Comparison of ENCODE assay signal across 16 mouse cellular contexts in the genomic region with DNA sequence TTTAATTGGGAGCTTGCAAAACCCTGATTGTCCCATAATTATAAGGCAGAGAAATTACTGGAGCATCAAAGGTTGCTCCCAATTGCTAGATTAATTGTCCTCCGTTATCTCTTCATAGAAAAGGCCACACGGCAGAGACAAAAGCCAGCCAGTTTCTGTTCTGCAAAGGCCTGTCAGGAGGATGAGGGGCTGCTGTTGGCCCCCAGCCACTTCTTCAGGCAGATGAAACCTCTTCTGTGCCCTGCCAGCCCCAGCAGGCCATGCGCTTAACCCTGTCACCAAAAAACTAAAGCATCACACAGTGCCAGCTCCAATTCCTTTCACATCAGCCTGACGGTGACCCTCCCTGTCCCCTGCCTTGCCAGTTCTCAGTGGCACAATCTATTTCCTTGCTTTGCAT.
DNase-seq lines count a peak whose midpoint lies in the region; ATAC-seq and TF ChIP-seq lines count a peak whose summit lies in the region.
"Had no signal": no experiment of that assay in that cellular context is flagged by ENCODE, and none has a peak within 500 bp of the region (broad histone marks: within the 10 kb centered on the region; RNA-seq: fewer than 3 reads in every experiment).

No protein-coding gene starts in this region.

- no peak for ATAC-seq in forebrain, embryonic 13.5 days
- ATAC-seq in forebrain, embryonic 12.5 days (ENCODE audit: low FRiP score): no peak

- no peak for TF ChIP-seq POLR2A in brain, embryonic 14.5 days (IDR thresholded peaks at IDR 0.05; ENCODE audit: borderline replicate concordance, extremely low read depth, insufficient read depth, insufficient read length, poor library complexity, severe bottlenecking)

- H3K4me1 ChIP-seq in forebrain, embryonic 13.5 days: peaks cover 35% of the 10 kb centered on the region
- peaks cover 35% of the 10 kb centered on the region for H3K4me1 ChIP-seq in forebrain, embryonic 12.5 days
- peaks cover 65% of the 10 kb centered on the region for H3K4me1 ChIP-seq in limb, embryonic 10.5 days
- H3K4me1 ChIP-seq: liver, embryonic 13.5 days; megakaryocyte, embryonic 14.5 days had no signal

- 20% methylated on average over 4 of the region's 4 CpGs for WGBS in forebrain, embryonic 13.5 days
- 42% methylated on average over 4 of the region's 4 CpGs for WGBS in forebrain, embryonic 12.5 days
- 43% methylated on average over 4 of the region's 4 CpGs for WGBS in limb, embryonic 10.5 days

- no peak overlapping the region for H3K4me2 ChIP-seq in forebrain, embryonic 13.5 days
- no peak overlapping the region for H3K4me2 ChIP-seq in forebrain, embryonic 12.5 days
- H3K4me2 ChIP-seq: liver, embryonic 13.5 days had no signal

- H3K36me3 ChIP-seq in forebrain, embryonic 13.5 days (ENCODE audit: poor library complexity, severe bottlenecking): no peaks in the 10 kb centered on the region
- H3K36me3 ChIP-seq in forebrain, embryonic 12.5 days (replicated peaks): no peaks in the 10 kb centered on the region
- no peaks in the 10 kb centered on the region for H3K36me3 ChIP-seq in limb, embryonic 10.5 days
- H3K36me3 ChIP-seq: liver, embryonic 13.5 days had no signal

- H3K9me3 ChIP-seq in forebrain, embryonic 13.5 days (replicated peaks): no peaks in the 10 kb centered on the region
- no peaks in the 10 kb centered on the region for H3K9me3 ChIP-seq in forebrain, embryonic 12.5 days
- no peaks in the 10 kb centered on the region for H3K9me3 ChIP-seq in limb, embryonic 10.5 days (replicated peaks)
- H3K9me3 ChIP-seq: liver, embryonic 13.5 days; megakaryocyte, embryonic 14.5 days had no signal

- H3K9ac ChIP-seq in forebrain, embryonic 13.5 days: 0 out of 2 replicates have a peak overlapping the region, but pooled peaks have one; percentile 9
- no peak overlapping the region for H3K9ac ChIP-seq in forebrain, embryonic 12.5 days
- H3K9ac ChIP-seq: liver, embryonic 13.5 days had no signal

- no peak for TF ChIP-seq CTCF in brain, embryonic 14.5 days (IDR thresholded peaks at IDR 0.05; ENCODE audit: borderline replicate concordance, extremely low read depth, insufficient read depth, insufficient read length)
- TF ChIP-seq CTCF in layer of hippocampus, adult 2 months (conservative IDR thresholded peaks at IDR 0.05): no peak

- no peaks in the 10 kb centered on the region; the same call in 1 of the 2 replicates for H3K27me3 ChIP-seq in forebrain, embryonic 13.5 days
- peaks cover 12% of the 10 kb centered on the region for H3K27me3 ChIP-seq in forebrain, embryonic 12.5 days
- peaks cover 6% of the 10 kb centered on the region for H3K27me3 ChIP-seq in limb, embryonic 10.5 days (ENCODE audit: low read depth, poor library complexity, severe bottlenecking)
- H3K27me3 ChIP-seq: liver, embryonic 13.5 days had no signal

- H3K4me3 ChIP-seq in forebrain, embryonic 13.5 days: no peak overlapping the region
- no peak overlapping the region for H3K4me3 ChIP-seq in forebrain, embryonic 12.5 days (replicated peaks)
- no peak overlapping the region for H3K4me3 ChIP-seq in limb, embryonic 10.5 days
- no peak overlapping the region for H3K4me3 ChIP-seq in layer of hippocampus, adult 2 months
- H3K4me3 ChIP-seq: liver, embryonic 13.5 days; megakaryocyte, embryonic 14.5 days had no signal

- peak; percentile 64 for DNase-seq in left cerebral cortex, postnatal 4 days
- no peak for DNase-seq in left cerebral cortex, postnatal 36 days (ENCODE audit: low spot score in 2 of 2)
- peak; percentile 61 for DNase-seq in brain, embryonic 14.5 days (ENCODE audit: low read depth)
- DNase-seq in limb, embryonic 10.5 days (ENCODE audit: low spot score): no peak
- no peak for DNase-seq in natural killer cell, adult 2 months (ENCODE audit: low spot score in 2 of 2)
- no peak for DNase-seq in layer of hippocampus, adult 2 months (ENCODE audit: low spot score in 2 of 2)
- DNase-seq: B cell, adult 2 months; gastrocnemius, postnatal 25 days; heart, postnatal 14 days; layer of hippocampus, postnatal 36 days; liver, embryonic 13.5 days; right cerebral cortex, postnatal 25 days; thymus, postnatal 25 days had no signal

- intact Hi-C loops in left cerebral cortex, postnatal 4 days (cut with DNase I): no loop called here
- intact Hi-C loops in left cerebral cortex, postnatal 36 days (cut with DNase I): no loop called here

- peak overlapping the region; percentile 19 for H3K27ac ChIP-seq in forebrain, embryonic 13.5 days
- no peak overlapping the region for H3K27ac ChIP-seq in forebrain, embryonic 12.5 days
- peak overlapping the region; percentile 54; the same call in 1 of the 2 replicates for H3K27ac ChIP-seq in limb, embryonic 10.5 days
- H3K27ac ChIP-seq in layer of hippocampus, adult 2 months: no peak overlapping the region
- H3K27ac ChIP-seq: liver, embryonic 13.5 days had no signal

Comparison
In these comparisons a context has a peak if more than half of its experiments do, and no peak if none do; other contexts are left out.
1. H3K27ac ChIP-seq: peak in forebrain, embryonic 13.5 days (single experiment) and limb, embryonic 10.5 days (single experiment); none in forebrain, embryonic 12.5 days (single experiment) and layer of hippocampus, adult 2 months (single experiment).
2. DNase-seq: peak in left cerebral cortex, postnatal 4 days (single experiment) and brain, embryonic 14.5 days (single experiment); none in left cerebral cortex, postnatal 36 days (0 of 2), limb, embryonic 10.5 days (single experiment), natural killer cell, adult 2 months (0 of 2) and layer of hippocampus, adult 2 months (0 of 2).